Mouse (Mus musculus): ENCODE data around the gene Ccdc142. TPM values are rescaled to one million over a fixed set of nuclear protein-coding genes. Genes with fewer than 3 reads are reported as not detected.

Gene Ccdc142
- polyA plus RNA-seq, 2 experiments = 0.23 to 1.1 TPM

DNA sequence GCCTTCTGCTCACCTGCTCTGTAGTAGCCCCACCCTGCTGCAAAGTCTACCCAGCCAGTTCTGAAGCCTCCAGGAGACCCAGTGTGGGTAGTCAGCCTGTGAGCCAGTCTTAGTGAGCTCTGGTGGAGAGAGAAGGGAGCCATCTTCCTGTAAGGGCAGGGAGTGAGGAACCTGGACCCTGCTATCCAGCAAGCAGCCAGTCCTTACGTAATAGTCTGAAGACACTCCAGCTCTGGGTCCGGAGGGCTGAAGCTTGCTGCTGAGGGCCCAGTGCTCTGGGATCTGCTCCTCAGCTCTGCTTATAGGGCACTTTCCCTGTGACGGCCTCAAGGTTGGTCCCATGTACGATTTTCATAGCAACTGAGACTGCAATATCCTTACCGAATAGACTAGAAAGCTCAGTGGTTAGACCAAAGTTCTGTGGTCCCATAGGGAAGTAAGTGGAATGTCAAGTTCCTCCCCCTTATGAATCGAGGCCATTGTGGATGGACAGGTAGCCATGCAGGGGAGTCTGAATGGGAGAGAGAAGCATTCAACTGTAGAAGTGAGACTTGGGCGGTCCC, 33.6 kb downstream of the Ccdc142 start, which contains the start of gene Rtkn:
Gene Rtkn (plus strand): TSS at position 513 of the 563 bp plus-strand sequence.
- TF ChIP-seq CTCF (IDR thresholded peaks at IDR 0.05; ENCODE audit: low read depth) = no peak
- no peak for TF ChIP-seq EP300 (IDR thresholded peaks at IDR 0.05; ENCODE audit: low read depth)
- Histone ChIP-seq H3K27ac (no peak within 1 kb of the TSS), H3K36me3 (replicated peaks; ENCODE audit: control insufficient read depth, insufficient read depth, low read depth) (no peaks in the 10 kb centered on the region), H3K9ac (replicated peaks) (no peak within 1 kb of the TSS), H3K9me3 (ENCODE audit: control insufficient read depth, low read length) (no peaks in the 10 kb centered on the region), H3K4me1 (replicated peaks; ENCODE audit: control insufficient read depth in 2 of 2, insufficient read depth in 2 of 2, low read length in 1 of 2) (peaks cover 8 to 10% of the 10 kb centered on the region in 2 experiments; a peak in 3 of 4 replicates), H3K4me3 (ENCODE audit: insufficient read depth in 1 of 2, low read depth in 2 of 2, low read length in 2 of 2) (peak within 1 kb of the TSS; percentile 53 to 55), H3K27me3 (ENCODE audit: control insufficient read depth, insufficient read depth, low read length) (peaks cover 23% of the 10 kb centered on the region), H3K4me2 (ENCODE audit: low read depth) (peak within 1 kb of the TSS; percentile 66)
- ATAC-seq (ENCODE audit: insufficient read depth) (no peak), DNase-seq (ENCODE audit: low read depth in 3 of 3, low spot score in 3 of 3) (no peak)
- WGBS (ENCODE audit: insufficient replicate concordance) = 61% methylated on average over 7 of the region's 7 CpGs

DNA sequence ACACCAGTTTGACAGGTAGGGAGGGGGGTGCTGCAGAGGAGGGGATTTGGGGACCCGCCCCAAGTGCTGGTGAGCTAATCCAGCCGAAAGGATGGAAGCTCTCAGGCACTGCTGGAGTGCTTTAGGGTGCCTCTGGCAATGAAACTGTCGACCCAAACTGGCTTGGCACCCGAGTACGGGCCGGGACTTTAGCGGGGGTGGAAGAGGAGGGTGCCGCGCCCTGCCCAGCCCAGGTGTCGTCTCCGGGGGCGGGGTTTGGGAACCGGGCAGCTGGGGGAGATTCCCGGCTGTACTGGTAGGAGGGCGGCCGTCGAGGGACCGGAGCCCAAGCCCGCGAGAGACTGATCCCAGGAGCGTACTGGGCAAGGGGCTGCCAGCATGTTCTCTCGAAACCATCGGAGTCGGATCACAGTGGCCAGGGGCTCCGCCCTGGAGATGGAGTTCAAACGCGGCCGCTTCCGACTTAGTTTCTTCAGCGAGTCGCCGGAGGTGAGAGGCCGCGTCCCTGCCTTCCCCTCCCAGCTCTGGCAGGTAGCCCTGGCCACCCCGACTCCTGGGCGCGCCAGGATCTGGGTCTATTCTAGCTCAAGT, 34.3 kb downstream of the Ccdc142 start:
- H3K4me1 ChIP-seq (replicated peaks; ENCODE audit: control insufficient read depth in 2 of 2, insufficient read depth in 2 of 2, low read length in 1 of 2) = peaks cover 8 to 10% of the 10 kb centered on the region in 2 experiments; a peak in 3 of 4 replicates
- H3K9ac ChIP-seq (replicated peaks) = no peak overlapping the region
- no peak overlapping the region for H3K27ac ChIP-seq
- H3K36me3 ChIP-seq (replicated peaks; ENCODE audit: control insufficient read depth, insufficient read depth, low read depth) = no peaks in the 10 kb centered on the region
- DNase-seq (ENCODE audit: low read depth in 3 of 3, low spot score in 3 of 3) (no peak), ATAC-seq (ENCODE audit: insufficient read depth) (no peak)
- 20% methylated on average over 37 of the region's 37 CpGs for WGBS (ENCODE audit: insufficient replicate concordance)
- no peaks in the 10 kb centered on the region for H3K9me3 ChIP-seq (ENCODE audit: control insufficient read depth, low read length)
- peak overlapping the region; percentile 53 to 55 for H3K4me3 ChIP-seq (ENCODE audit: insufficient read depth in 1 of 2, low read depth in 2 of 2, low read length in 2 of 2)
- TF ChIP-seq CTCF (IDR thresholded peaks at IDR 0.05; ENCODE audit: low read depth) (no peak), EP300 (IDR thresholded peaks at IDR 0.05; ENCODE audit: low read depth) (no peak)
- peaks cover 23% of the 10 kb centered on the region for H3K27me3 ChIP-seq (ENCODE audit: control insufficient read depth, insufficient read depth, low read length)
- H3K4me2 ChIP-seq (ENCODE audit: low read depth) = peak overlapping the region; percentile 66

DNA sequence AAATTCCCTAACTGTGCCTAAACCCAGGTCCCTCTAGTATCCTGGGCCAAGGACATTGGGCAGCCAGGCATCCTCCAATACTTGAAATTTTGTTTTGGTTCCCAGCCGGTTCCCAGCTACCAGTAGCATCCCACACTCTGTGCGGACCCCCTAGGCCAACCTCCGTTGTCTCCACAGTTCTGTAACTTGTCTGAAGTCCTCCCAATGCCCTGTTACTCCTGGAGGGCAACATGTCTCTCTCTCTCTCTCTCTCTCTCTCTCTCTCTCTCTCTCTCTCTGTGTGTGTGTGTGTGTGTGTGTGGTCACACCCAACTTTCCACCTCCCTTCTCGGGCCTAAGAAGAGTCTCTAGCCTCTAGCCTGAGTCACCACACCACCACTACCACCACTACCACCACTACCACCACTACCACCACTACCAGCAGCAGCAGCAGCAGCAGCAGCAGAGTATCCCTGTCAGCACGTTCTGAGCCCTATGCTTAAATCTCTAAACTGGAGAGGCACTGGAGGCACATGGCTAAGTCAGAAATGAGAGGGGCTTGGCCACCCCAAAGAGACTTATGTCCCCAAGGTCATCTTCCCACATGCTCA, 35.0 kb downstream of the Ccdc142 start:
- peaks cover 23% of the 10 kb centered on the region for H3K27me3 ChIP-seq (ENCODE audit: control insufficient read depth, insufficient read depth, low read length)
- H3K4me2 ChIP-seq (ENCODE audit: low read depth) = peak overlapping the region; percentile 66
- H3K4me3 ChIP-seq (ENCODE audit: insufficient read depth in 1 of 2, low read depth in 2 of 2, low read length in 2 of 2) = peak overlapping the region; percentile 53 to 55
- H3K4me1 ChIP-seq (replicated peaks; ENCODE audit: control insufficient read depth in 2 of 2, insufficient read depth in 2 of 2, low read length in 1 of 2) = peaks cover 5 to 6% of the 10 kb centered on the region in 2 experiments; a peak in 3 of 4 replicates
- no peak overlapping the region for H3K27ac ChIP-seq
- 41% methylated on average over 5 of the region's 5 CpGs for WGBS (ENCODE audit: insufficient replicate concordance)
- H3K9ac ChIP-seq (replicated peaks) = peak overlapping the region; percentile 50; the same call in 1 of the 2 replicates
- DNase-seq (ENCODE audit: low read depth in 3 of 3, low spot score in 3 of 3) (no peak), ATAC-seq (ENCODE audit: insufficient read depth) (no peak)
- no peaks in the 10 kb centered on the region for H3K36me3 ChIP-seq (replicated peaks; ENCODE audit: control insufficient read depth, insufficient read depth, low read depth)
- TF ChIP-seq EP300 (IDR thresholded peaks at IDR 0.05; ENCODE audit: low read depth) = no peak
- TF ChIP-seq CTCF (IDR thresholded peaks at IDR 0.05; ENCODE audit: low read depth) = no peak
- no peaks in the 10 kb centered on the region for H3K9me3 ChIP-seq (ENCODE audit: control insufficient read depth, low read length)

DNA sequence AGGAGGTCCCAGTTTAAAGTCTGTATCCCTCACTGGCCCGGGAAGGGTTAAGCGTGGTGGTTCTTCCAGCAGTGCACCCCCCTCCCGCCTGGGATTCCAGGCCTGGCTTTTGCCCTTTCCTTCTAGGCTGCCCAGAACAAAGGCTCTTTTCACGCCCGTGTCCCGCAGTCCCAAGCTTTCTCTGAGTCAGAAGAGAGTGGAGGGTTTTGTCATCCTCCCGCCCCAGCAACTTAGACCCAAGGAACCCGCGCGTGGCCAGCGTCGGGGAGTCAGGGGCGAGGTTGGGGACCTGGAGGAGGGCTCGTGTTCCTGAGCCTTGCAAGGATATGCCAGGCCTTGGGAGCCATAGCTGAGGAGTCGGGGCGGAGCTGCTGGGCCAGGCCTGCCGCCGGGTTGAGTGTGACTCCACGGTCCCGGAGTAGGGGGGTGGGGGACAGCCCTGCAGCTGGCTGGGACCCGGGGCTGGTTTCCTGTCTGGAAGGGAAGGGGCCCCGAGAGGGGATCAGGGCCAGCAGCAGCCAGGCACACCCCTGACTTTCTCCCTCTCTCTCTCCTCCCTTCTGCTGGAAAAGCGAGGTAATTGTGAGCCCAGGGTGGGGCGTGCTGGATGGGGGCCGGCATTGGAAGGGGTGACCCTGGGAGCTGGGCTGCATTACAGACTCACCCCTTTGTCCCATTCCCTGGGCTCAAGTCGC, 35.6 kb downstream of the Ccdc142 start:
- no peaks in the 10 kb centered on the region for H3K9me3 ChIP-seq (ENCODE audit: control insufficient read depth, low read length)
- peaks cover 4 to 6% of the 10 kb centered on the region in 2 experiments; a peak in 3 of 4 replicates for H3K4me1 ChIP-seq (replicated peaks; ENCODE audit: control insufficient read depth in 2 of 2, insufficient read depth in 2 of 2, low read length in 1 of 2)
- H3K36me3 ChIP-seq (replicated peaks; ENCODE audit: control insufficient read depth, insufficient read depth, low read depth) = no peaks in the 10 kb centered on the region
- ATAC-seq (ENCODE audit: insufficient read depth) (peak; percentile 25; the same call in 1 of the 2 replicates), DNase-seq (ENCODE audit: low read depth in 3 of 3, low spot score in 3 of 3) (no peak)
- H3K27me3 ChIP-seq (ENCODE audit: control insufficient read depth, insufficient read depth, low read length) = peaks cover 26% of the 10 kb centered on the region
- 2% methylated on average over 26 of the region's 26 CpGs for WGBS (ENCODE audit: insufficient replicate concordance)
- H3K4me3 ChIP-seq (ENCODE audit: insufficient read depth in 1 of 2, low read depth in 2 of 2, low read length in 2 of 2) = peak overlapping the region; percentile 53 to 55
- H3K4me2 ChIP-seq (ENCODE audit: low read depth) = peak overlapping the region; percentile 66
- no peak for TF ChIP-seq CTCF (IDR thresholded peaks at IDR 0.05; ENCODE audit: low read depth)
- no peak for TF ChIP-seq EP300 (IDR thresholded peaks at IDR 0.05; ENCODE audit: low read depth)
- H3K27ac ChIP-seq = peak overlapping the region; percentile 41
- peak overlapping the region; percentile 50 for H3K9ac ChIP-seq (replicated peaks)
